Mouse (Mus musculus) embryo, embryonic 11.5 days (tissue): ENCODE measurements around the gene Mrm1.

Source experiments
- DNase-seq: peaks from one replicate; pipeline ENCODE4 v3.0.0-alpha.2; 2012; ENCODE audit warnings: low read depth, low spot score

The Mrm1 gene

DNA sequence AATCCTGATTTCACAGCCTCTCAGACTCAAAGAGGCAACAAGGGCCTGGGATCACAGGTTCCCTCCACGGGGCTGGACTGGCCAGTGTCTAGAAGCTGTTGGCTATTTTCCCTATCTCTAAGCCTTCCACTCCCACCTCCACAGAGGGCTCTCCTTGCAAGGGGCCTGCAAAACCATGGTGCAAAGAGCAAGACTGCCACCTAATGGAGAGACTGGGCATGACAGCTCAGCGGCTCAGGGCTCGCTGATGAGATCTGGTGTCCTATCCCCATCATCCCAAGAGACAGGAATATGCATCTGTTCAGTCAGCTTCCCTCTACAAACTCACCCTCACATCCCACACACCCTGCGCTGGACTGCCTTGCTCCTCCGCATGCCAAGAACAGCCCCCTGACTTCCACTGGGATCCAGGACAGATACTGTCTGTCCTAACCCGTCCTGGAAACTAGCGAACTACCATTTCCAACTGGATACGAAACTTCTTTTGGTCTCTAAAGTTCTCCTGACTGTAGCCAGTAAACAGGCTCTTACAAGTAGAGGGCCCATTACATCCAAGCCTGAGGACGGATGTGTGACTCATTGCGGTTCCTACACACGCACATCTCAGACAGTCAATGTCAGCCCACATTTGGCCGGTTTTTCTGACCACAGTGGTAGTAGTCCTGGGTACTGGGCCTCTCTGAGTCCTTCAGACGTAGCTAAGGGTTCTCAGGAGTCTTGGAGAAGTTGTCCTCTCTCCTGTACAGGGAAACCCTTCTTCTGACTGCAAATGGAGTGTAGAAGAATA, 5.4 kb downstream of the Mrm1 start:
- peak; percentile 64 for DNase-seq

GRCm38 (mm10) chr11:84804373-84804772, 14.9 kb downstream of the Mrm1 start:
- DNase-seq, result no peak

- peak; percentile 77 for DNase-seq
Measured at GRCm38 (mm10) chr11:84797627-84798353, 21.5 kb downstream of the Mrm1 start.

- no peak for DNase-seq
Measured at GRCm38 (mm10) chr11:84797026-84797425, 22.3 kb downstream of the Mrm1 start.

- DNase-seq, result peak; percentile 65
Measured at GRCm38 (mm10) chr11:84794496-84795113, 24.7 kb downstream of the Mrm1 start.

DNA sequence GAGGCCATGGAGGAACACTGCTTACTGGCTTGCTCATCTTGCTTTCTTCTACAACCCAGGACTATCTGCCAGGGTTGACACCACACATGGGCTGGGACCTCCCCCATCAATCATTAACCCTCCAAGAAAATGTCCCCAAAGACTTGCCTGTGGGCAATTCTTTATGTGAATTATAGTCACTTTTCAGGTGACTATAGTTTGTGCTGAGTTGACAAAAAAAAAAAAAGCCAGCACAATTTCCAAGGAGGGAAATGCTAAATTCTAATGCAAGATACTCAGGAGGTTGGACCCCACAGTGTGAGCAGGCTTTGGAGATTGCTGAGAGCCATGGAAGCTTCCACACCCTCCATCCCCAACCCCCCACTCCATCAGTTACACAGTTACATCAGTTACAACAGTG, 25.8 kb downstream of the Mrm1 start:
- DNase-seq, result no peak

- no peak for DNase-seq
Measured at GRCm38 (mm10) chr11:84790383-84790782, 28.9 kb downstream of the Mrm1 start.

GRCm38 (mm10) chr11:84780143-84780870, 39.0 kb downstream of the Mrm1 start:
- no peak for DNase-seq

DNA sequence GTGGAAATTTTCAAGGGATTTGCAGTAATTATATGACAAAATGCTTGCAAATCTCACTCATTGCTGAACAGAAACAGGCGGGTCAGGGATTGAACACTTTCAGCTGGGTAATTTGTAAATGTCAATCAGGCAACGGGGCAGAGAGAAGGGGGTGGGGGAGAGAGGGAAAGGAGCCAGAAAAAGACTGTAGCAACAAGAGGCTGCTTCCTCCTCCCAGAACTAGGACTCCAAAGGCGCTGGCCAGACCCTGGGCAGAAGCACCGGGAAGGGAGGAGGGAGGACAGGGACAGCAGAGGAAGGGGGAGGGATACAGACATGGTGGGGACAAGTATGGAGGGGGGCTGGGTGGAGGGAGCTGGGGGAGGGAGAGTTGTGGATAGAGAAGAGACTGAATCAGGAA, 43.8 kb downstream of the Mrm1 start:
- no peak for DNase-seq

DNA sequence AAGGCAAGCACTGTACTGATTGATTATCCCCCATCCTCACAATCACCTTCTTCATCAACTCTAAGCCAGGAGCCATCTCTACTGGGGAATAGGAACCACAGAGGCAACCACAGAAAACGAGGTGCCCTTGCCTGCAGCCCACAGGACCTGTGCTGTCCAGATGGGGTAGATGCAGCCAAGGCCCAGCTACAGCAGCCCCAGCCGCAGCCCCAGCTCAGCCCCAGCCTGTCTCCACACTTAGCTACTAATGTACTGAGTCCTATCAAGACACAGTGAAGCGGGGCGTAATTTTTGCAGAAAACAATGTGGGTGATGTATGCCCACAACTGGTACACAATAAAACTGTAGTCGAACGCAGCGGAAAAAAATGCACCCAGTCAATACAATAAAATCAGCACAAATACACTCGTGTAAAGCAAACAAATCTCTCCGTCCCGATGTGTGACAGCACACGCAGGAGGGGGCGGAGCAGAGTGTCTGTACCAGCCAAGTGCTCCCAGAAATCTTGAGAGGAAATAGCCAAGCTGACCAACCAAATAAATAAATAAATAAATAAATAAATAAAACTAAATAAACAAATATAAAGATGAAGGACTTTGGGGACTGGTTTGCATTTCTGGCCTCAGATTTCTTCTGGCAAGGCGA, 44.3 kb downstream of the Mrm1 start:
- DNase-seq, result no peak

DNA sequence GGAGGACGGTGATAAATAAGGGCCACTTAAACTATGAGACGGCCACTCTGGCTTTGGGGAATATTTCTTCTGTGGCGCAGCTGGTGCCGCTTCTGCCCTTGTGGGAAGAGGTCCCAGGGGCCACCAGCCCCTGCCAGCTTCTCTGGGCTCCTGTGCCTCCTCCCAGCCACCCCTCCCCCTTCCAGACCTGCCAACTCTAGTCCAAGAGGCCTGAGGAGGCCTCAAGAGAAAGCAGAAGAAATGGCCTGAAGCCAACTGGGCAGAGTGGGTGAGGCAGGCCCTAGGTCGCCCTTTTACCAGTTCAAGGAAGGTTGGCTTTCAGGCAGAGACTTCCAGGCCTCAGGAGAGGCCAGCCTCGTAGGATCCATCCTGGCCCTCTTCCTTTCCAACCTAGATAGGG, 51.4 kb downstream of the Mrm1 start:
- DNase-seq, result no peak

DNA sequence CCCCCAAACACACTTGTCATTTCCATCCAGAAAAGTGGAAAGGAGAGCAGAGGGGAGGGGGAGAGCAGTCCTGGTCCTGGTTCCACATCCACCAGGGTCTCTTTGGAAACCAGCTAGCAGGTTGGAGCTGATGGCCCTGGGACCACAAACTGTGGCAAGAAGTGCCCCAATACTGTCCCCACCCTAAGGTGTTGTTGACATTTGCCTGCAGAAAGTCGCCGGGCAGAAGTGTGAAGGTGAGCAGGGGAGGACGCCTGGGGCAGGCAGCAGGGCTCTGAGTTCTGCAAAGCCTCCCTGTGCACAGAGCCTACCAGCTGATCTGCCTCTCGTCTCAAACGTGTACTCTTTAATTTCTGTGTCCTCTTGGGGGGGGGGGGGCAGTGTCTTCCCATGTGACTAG, 54.2 kb downstream of the Mrm1 start:
- no peak for DNase-seq

- no peak for DNase-seq
Measured at GRCm38 (mm10) chr11:84764527-84764961, 54.8 kb downstream of the Mrm1 start.

GRCm38 (mm10) chr11:84764116-84764515, 55.2 kb downstream of the Mrm1 start:
- no peak for DNase-seq
